Mouse (Mus musculus) G1E (cell line): ENCODE results near the gene Lrrc49.

ENCODE experiments used
- CTCF ChIP-seq: IDR thresholded peaks from 2 replicates; pipeline ENCODE4 v1.5.1; 2012; ENCODE audit warnings: low read depth, low read length, inconsistent platforms, mixed read lengths
- GATA1 ChIP-seq: IDR thresholded peaks from 2 replicates; pipeline ENCODE4 v1.6.1; 2012; ENCODE audit warnings: borderline replicate concordance, low read length, inconsistent platforms, mixed read lengths
- GATA2 ChIP-seq: IDR thresholded peaks from 2 replicates; pipeline ENCODE4 v1.6.1; 2012; ENCODE audit warnings: low read depth, low read length, inconsistent platforms, borderline replicate concordance
- POLR2AphosphoS5 ChIP-seq: IDR thresholded peaks from 2 replicates; pipeline ENCODE4 v1.6.1; 2012; ENCODE audit warnings: low read depth, low read length, inconsistent platforms; ENCODE audit not compliant: insufficient replicate concordance
- TAL1 ChIP-seq: conservative IDR thresholded peaks from 2 replicates; pipeline ENCODE4 v1.6.1; 2012; ENCODE audit warnings: low read depth, low read length, inconsistent platforms, mixed read lengths

DNA sequence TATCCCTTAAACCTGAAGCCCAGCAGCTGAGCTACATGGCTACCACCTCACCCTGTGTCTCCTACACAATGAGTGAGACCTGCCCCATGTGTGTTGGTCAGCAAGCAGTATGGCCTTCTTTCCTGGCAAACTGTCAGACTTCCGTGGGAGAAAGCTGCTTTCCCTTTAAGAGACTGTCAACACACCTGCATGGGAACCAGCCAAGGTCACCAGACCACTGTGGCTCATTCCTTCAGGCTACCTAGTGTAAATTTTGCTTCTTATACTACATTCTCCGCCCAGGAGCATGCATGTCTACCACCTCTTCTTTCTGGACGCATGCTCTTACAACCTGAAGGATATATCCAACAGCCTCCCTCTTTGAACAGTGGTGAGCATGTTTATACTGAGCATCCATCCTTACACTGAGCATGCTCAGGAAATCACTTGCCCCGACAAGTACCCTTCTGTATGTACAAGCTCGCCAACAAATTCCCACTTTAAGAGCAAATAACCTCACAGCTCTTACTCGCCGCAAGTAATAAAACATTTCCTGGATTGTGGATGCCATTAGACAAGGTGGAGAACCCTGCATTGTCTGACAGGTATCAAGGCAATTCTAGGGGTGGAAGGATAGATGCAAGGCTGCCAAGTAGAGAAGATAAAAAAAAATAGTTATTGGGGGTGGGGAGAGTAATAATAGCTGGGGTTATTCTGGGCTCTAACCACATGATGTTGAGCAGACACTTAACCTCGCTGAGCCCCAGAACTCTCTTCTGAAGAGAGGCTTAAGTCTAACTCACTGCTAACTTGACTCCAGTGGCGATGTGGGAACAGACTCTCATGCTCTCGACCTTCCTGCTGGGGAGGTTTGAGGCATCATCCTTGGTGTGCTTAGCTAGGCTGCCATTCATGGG is 158.4 kb downstream of the Lrrc49 start:
- TF ChIP-seq CTCF: no peak
- no peak for TF ChIP-seq GATA1
- TF ChIP-seq TAL1: no peak
- TF ChIP-seq POLR2AphosphoS5: no peak
- no peak for TF ChIP-seq GATA2
